Mouse (Mus musculus) kidney, postnatal 0 days (tissue): ENCODE measurements around the gene Svep1. TPM values are rescaled to one million over a fixed set of nuclear protein-coding genes. Genes with fewer than 3 reads are reported as not detected.
A peak's percentile ranks its signal among the peaks of the same experiment; 100 is the strongest.

Experiments used
- ATAC-seq: fragments of 200-750 bp; cut with Nextera tagmentation; replicated peaks from 2 replicates; pipeline ENCODE4 v1.8.0; 2017; ENCODE audit warnings: low read depth, moderate number of reproducible peaks, moderate TSS enrichment, moderate library complexity; ENCODE audit not compliant: low FRiP score
- DNase-seq: peaks from one replicate; pipeline ENCODE4 v3.0.0-alpha.2; 2016; ENCODE audit warnings: low spot score
- H3K27ac ChIP-seq: fragments of 300-500 bp; sonication (generic); 2 replicates; pipeline ENCODE4 v1.5.1; 2014; ENCODE audit warnings: mild to moderate bottlenecking
- H3K27me3 ChIP-seq: fragments of 300-500 bp; sonication (generic); 2 replicates; pipeline ENCODE4 v1.6.1; 2014; ENCODE audit warnings: low read length, mixed read lengths; ENCODE audit not compliant: insufficient read depth
- H3K36me3 ChIP-seq: fragments of 300-500 bp; sonication (generic); 2 replicates; pipeline ENCODE4 v1.6.1; 2014; ENCODE audit warnings: low read length, mixed read lengths; ENCODE audit not compliant: insufficient read depth
- H3K4me1 ChIP-seq: fragments of 300-500 bp; sonication (generic); replicated peaks from 2 replicates; pipeline ENCODE4 v1.6.1; 2014; ENCODE audit warnings: antibody characterized with exemption, low read length, mixed read lengths; ENCODE audit not compliant: insufficient read depth
- H3K4me2 ChIP-seq: fragments of 300-500 bp; sonication (generic); 2 replicates; pipeline ENCODE4 v1.6.1; 2014; ENCODE audit warnings: mild to moderate bottlenecking, low read length, moderate library complexity, mixed read lengths
- H3K4me3 ChIP-seq: fragments of 300-500 bp; sonication (generic); replicated peaks from 2 replicates; pipeline ENCODE4 v1.5.1; 2014; ENCODE audit warnings: low read depth, low read length
- H3K9ac ChIP-seq: fragments of 300-500 bp; sonication (generic); 2 replicates; pipeline ENCODE4 v1.6.1; 2014; ENCODE audit warnings: low read depth, low read length
- H3K9me3 ChIP-seq: fragments of 300-500 bp; sonication (generic); replicated peaks from 2 replicates; pipeline ENCODE4 v1.6.1; 2016; ENCODE audit warnings: low read length, inconsistent platforms, mixed read lengths
- CTCF ChIP-seq: IDR thresholded peaks from 2 replicates; pipeline ENCODE4 v1.5.1; 2016; ENCODE audit warnings: antibody characterized with exemption, low read depth, mild to moderate bottlenecking, moderate library complexity
- WGBS: fragments of 180-500 bp; shearing (Covaris S2); extraction: QIAGEN DNeasy Blood & Tissue Kit; methylation state at CpG from one replicate; pipeline ENCODE4 v1.1.7; 2014; 5-methylcytosine and 5-hydroxymethylcytosine counted together
- polyA plus RNA-seq: library from polyadenylated mRNA; unstranded; fragments of >200 nt; fragmentation: Nextera tagmentation; extraction: Ambion mirVana; gene quantifications from 2 replicates; pipeline ENCODE4 v1.2.1, GENCODE M21; 2015

Gene Svep1
- polyA plus RNA-seq, 1 experiment from 2014 or later = 2.5 TPM

- Histone ChIP-seq H3K9ac (no peak overlapping the region), H3K4me3 (no peak overlapping the region), H3K9me3 (no peaks in the 10 kb centered on the region), H3K4me1 (no peaks in the 10 kb centered on the region), H3K27me3 (no peaks in the 10 kb centered on the region), H3K4me2 (no peak overlapping the region), H3K36me3 (no peaks in the 10 kb centered on the region), H3K27ac (no peak overlapping the region)
- no peak for ATAC-seq
- no peak for DNase-seq
- no peak for TF ChIP-seq CTCF
- 85% methylated on average over 6 of the region's 6 CpGs for WGBS
Observed at GRCm38 (mm10) chr4:58178489-58178888, 28.2 kb downstream of the Svep1 start.

- Histone ChIP-seq H3K27ac (no peak overlapping the region), H3K27me3 (no peaks in the 10 kb centered on the region), H3K9me3 (no peaks in the 10 kb centered on the region), H3K4me1 (no peaks in the 10 kb centered on the region), H3K36me3 (no peaks in the 10 kb centered on the region), H3K9ac (no peak overlapping the region), H3K4me3 (no peak overlapping the region), H3K4me2 (no peak overlapping the region)
- TF ChIP-seq CTCF = no peak
- ATAC-seq = no peak
- DNase-seq = no peak
- WGBS = 86% methylated on average over 15 of the region's 15 CpGs
Observed at GRCm38 (mm10) chr4:58177256-58177655, 29.4 kb downstream of the Svep1 start.

GRCm38 (mm10) chr4:58174435-58174987 lies 32.1 kb downstream of the Svep1 start:
- no peak for DNase-seq
- H3K36me3 ChIP-seq = no peaks in the 10 kb centered on the region
- H3K27me3 ChIP-seq = no peaks in the 10 kb centered on the region
- no peak overlapping the region for H3K4me3 ChIP-seq
- TF ChIP-seq CTCF = no peak
- no peak for ATAC-seq
- 79% methylated on average over 4 of the region's 4 CpGs for WGBS
- no peak overlapping the region for H3K9ac ChIP-seq
- no peaks in the 10 kb centered on the region for H3K9me3 ChIP-seq
- no peaks in the 10 kb centered on the region for H3K4me1 ChIP-seq
- no peak overlapping the region for H3K27ac ChIP-seq
- H3K4me2 ChIP-seq = no peak overlapping the region

- 87% methylated on average over 6 of the region's 6 CpGs for WGBS
Observed at GRCm38 (mm10) chr4:58173401-58173800, 33.3 kb downstream of the Svep1 start.

GRCm38 (mm10) chr4:58170430-58170829 lies 36.2 kb downstream of the Svep1 start:
- Histone ChIP-seq H3K4me2 (no peak overlapping the region), H3K4me1 (no peaks in the 10 kb centered on the region), H3K27me3 (no peaks in the 10 kb centered on the region), H3K36me3 (no peaks in the 10 kb centered on the region), H3K9me3 (no peaks in the 10 kb centered on the region), H3K4me3 (no peak overlapping the region), H3K9ac (no peak overlapping the region), H3K27ac (no peak overlapping the region)
- no peak for ATAC-seq
- TF ChIP-seq CTCF = no peak
- 48% methylated on average over 5 of the region's 5 CpGs for WGBS
- peak; percentile 65 for DNase-seq

More at GRCm38 (mm10) chr4:58173401-58173800, 33.3 kb downstream of the Svep1 start:
- Histone ChIP-seq H3K27ac (no peak overlapping the region), H3K4me1 (no peaks in the 10 kb centered on the region), H3K9ac (no peak overlapping the region), H3K36me3 (no peaks in the 10 kb centered on the region), H3K27me3 (no peaks in the 10 kb centered on the region), H3K9me3 (no peaks in the 10 kb centered on the region), H3K4me2 (no peak overlapping the region), H3K4me3 (no peak overlapping the region)
- TF ChIP-seq CTCF = no peak
- DNase-seq (no peak), ATAC-seq (no peak)

- H3K4me3 ChIP-seq = no peak overlapping the region
- ATAC-seq (no peak), DNase-seq (peak; percentile 80)
- TF ChIP-seq CTCF = no peak
- H3K27me3 ChIP-seq = no peaks in the 10 kb centered on the region
- H3K9me3 ChIP-seq = no peaks in the 10 kb centered on the region
- no peaks in the 10 kb centered on the region for H3K36me3 ChIP-seq
- H3K9ac ChIP-seq = no peak overlapping the region
- no peak overlapping the region for H3K27ac ChIP-seq
- H3K4me2 ChIP-seq = no peak overlapping the region
- 40% methylated on average over 2 of the region's 2 CpGs for WGBS
- H3K4me1 ChIP-seq = no peaks in the 10 kb centered on the region
Observed at GRCm38 (mm10) chr4:58169918-58170317, 36.7 kb downstream of the Svep1 start.

- DNase-seq (no peak), ATAC-seq (no peak)
- Histone ChIP-seq H3K9me3 (no peaks in the 10 kb centered on the region), H3K27me3 (no peaks in the 10 kb centered on the region), H3K4me1 (no peaks in the 10 kb centered on the region), H3K27ac (no peak overlapping the region), H3K36me3 (no peaks in the 10 kb centered on the region), H3K9ac (no peak overlapping the region), H3K4me3 (no peak overlapping the region), H3K4me2 (no peak overlapping the region)
- WGBS = 88% methylated on average over 5 of the region's 5 CpGs
- no peak for TF ChIP-seq CTCF
Observed at GRCm38 (mm10) chr4:58168366-58168765, 38.3 kb downstream of the Svep1 start.
